Mouse (Mus musculus): Measurements from ENCODE around the gene Klf11. TPM values are rescaled to one million over a fixed set of nuclear protein-coding genes. Genes with fewer than 3 reads are reported as not detected.

Klf11 gene
- total and polyA plus RNA-seq, 3 experiments, result 7.2 to 9.2 (median 7.3) TPM

- H3K27me3 ChIP-seq (replicated peaks), result no peaks in the 10 kb centered on the region
- dilution Hi-C loops (cut with MboI; ENCODE audit: extremely low pct_ligation_motif_present, extremely low pct_unique_long_range_greater_than_20kb, low sequenced_read_pairs), result no loop called here
- no peak overlapping the region for H3K4me3 ChIP-seq (replicated peaks in 1 of 3; ENCODE audit: low read depth in 2 of 3, low read length in 2 of 3, poor library complexity in 1 of 3)
- no peak overlapping the region for H3K9ac ChIP-seq (ENCODE audit: insufficient read depth, low read depth)
- TF ChIP-seq NRF1 (IDR thresholded peaks at IDR 0.05; ENCODE audit: low read depth, low read length) (no peak), CHD1 (IDR thresholded peaks at IDR 0.05; ENCODE audit: low read depth, low read length) (no peak), UBTF (IDR thresholded peaks at IDR 0.05; ENCODE audit: low read depth, low read length) (no peak), GABPA (IDR thresholded peaks at IDR 0.05; ENCODE audit: insufficient replicate concordance, low read depth, low read length) (no peak), MAX (IDR thresholded peaks at IDR 0.05; ENCODE audit: low read length) (no peak)
- H3K27ac ChIP-seq (ENCODE audit: insufficient read depth, low read depth), result no peak overlapping the region
- no peaks in the 10 kb centered on the region for H3K79me2 ChIP-seq (replicated peaks; ENCODE audit: control insufficient read depth, extremely low read depth, insufficient read depth, poor library complexity, severe bottlenecking)
- in situ Hi-C loops (cut with MboI; ENCODE audit: low pct_ligation_motif_present, low pct_unique_long_range_greater_than_20kb, low sequenced_read_pairs), result loop anchor here (25.0 kb wide), 1 partner anchor 348 kb away; the partner anchor contains the start of gene Kidins220
- H3K36me3 ChIP-seq (replicated peaks in 1 of 2; ENCODE audit: control insufficient read depth in 1 of 2, insufficient read depth in 1 of 2, low read length in 1 of 2), result peaks cover 45 to 46% of the 10 kb centered on the region in 2 experiments
- no peaks in the 10 kb centered on the region for H3K4me1 ChIP-seq (ENCODE audit: control insufficient read depth in 1 of 2, insufficient read depth in 2 of 2)
- H3K9me3 ChIP-seq (replicated peaks; ENCODE audit: low read length), result no peaks in the 10 kb centered on the region
- H3K4me2 ChIP-seq (ENCODE audit: insufficient read depth, low read depth, poor library complexity, severe bottlenecking), result no peak overlapping the region
- no peak for DNase-seq (ENCODE audit: extremely low read depth)
Observed at GRCm38 (mm10) chr12:24614452-24615075, 36.5 kb upstream of the Klf11 start.

- TF ChIP-seq NELFE (IDR thresholded peaks at IDR 0.05; ENCODE audit: low read depth, low read length) (no peak), JUN (IDR thresholded peaks at IDR 0.05; ENCODE audit: insufficient read depth, low read depth, low read length) (no peak), ELF1 (IDR thresholded peaks at IDR 0.05; ENCODE audit: low read depth, low read length) (no peak), GABPA (IDR thresholded peaks at IDR 0.05; ENCODE audit: insufficient replicate concordance, low read depth, low read length) (no peak), BHLHE40 (IDR thresholded peaks at IDR 0.05; ENCODE audit: low read depth, low read length) (no peak), MAZ (IDR thresholded peaks at IDR 0.05; ENCODE audit: low read depth, low read length) (no peak), HCFC1 (IDR thresholded peaks at IDR 0.05; ENCODE audit: low read depth, low read length) (no peak), POLR2A (IDR thresholded peaks at IDR 0.05; ENCODE audit: low read depth, low read length) (no peak), MAFK (IDR thresholded peaks at IDR 0.05; ENCODE audit: insufficient replicate concordance, low read length) (no peak), MEF2A (IDR thresholded peaks at IDR 0.05; ENCODE audit: borderline replicate concordance, low read depth, low read length) (no peak), ZMIZ1 (IDR thresholded peaks at IDR 0.05; ENCODE audit: low read depth, low read length) (no peak), CHD1 (IDR thresholded peaks at IDR 0.05; ENCODE audit: low read depth, low read length) (no peak), TCF12 (IDR thresholded peaks at IDR 0.05; ENCODE audit: low read depth, low read length) (no peak), CHD2 (IDR thresholded peaks at IDR 0.05; ENCODE audit: low read length) (no peak)
- peaks cover 40 to 42% of the 10 kb centered on the region in 2 experiments for H3K36me3 ChIP-seq (replicated peaks in 1 of 2; ENCODE audit: control insufficient read depth in 1 of 2, insufficient read depth in 1 of 2, low read length in 1 of 2)
- H3K79me2 ChIP-seq (replicated peaks; ENCODE audit: control insufficient read depth, extremely low read depth, insufficient read depth, poor library complexity, severe bottlenecking), result no peaks in the 10 kb centered on the region
- peaks cover 0 to 4% of the 10 kb centered on the region in 2 experiments; a peak in 2 of 4 replicates for H3K4me1 ChIP-seq (ENCODE audit: control insufficient read depth in 1 of 2, insufficient read depth in 2 of 2)
- H3K9ac ChIP-seq (ENCODE audit: insufficient read depth, low read depth), result no peak overlapping the region
- in situ Hi-C loops (cut with MboI; ENCODE audit: low pct_ligation_motif_present, low pct_unique_long_range_greater_than_20kb, low sequenced_read_pairs), result loop anchor here (25.0 kb wide), 1 partner anchor 347 kb away; the partner anchor contains the start of gene Kidins220
- no peak overlapping the region for H3K4me3 ChIP-seq (replicated peaks in 1 of 3; ENCODE audit: low read depth in 2 of 3, low read length in 2 of 3, poor library complexity in 1 of 3)
- H3K9me3 ChIP-seq (replicated peaks; ENCODE audit: low read length), result no peaks in the 10 kb centered on the region
- H3K27ac ChIP-seq (ENCODE audit: insufficient read depth, low read depth), result no peak overlapping the region
- no peaks in the 10 kb centered on the region for H3K27me3 ChIP-seq (replicated peaks)
- no peak overlapping the region for H3K4me2 ChIP-seq (ENCODE audit: insufficient read depth, low read depth, poor library complexity, severe bottlenecking)
- dilution Hi-C loops (cut with MboI; ENCODE audit: extremely low pct_ligation_motif_present, extremely low pct_unique_long_range_greater_than_20kb, low sequenced_read_pairs), result no loop called here
- DNase-seq (ENCODE audit: extremely low read depth), result no peak
Observed at GRCm38 (mm10) chr12:24615140-24615539, 35.9 kb upstream of the Klf11 start.
